ENCODE assay signal across 16 mouse cellular contexts in genomic region chr2:76437372-76437771, GRCm38 (mm10). TPM values are rescaled to one million over a fixed set of nuclear protein-coding genes. Genes with fewer than 3 reads are reported as not detected.
DNase-seq lines count a peak whose midpoint lies in the region; ATAC-seq lines count a peak whose summit lies in the region.
"Had no signal": no experiment of that assay in that cellular context is flagged by ENCODE, and none has a peak within 500 bp of the region (broad histone marks: within the 10 kb centered on the region; RNA-seq: fewer than 3 reads in every experiment).

No protein-coding gene starts in this region.

- no peaks in the 10 kb centered on the region for H3K9me3 ChIP-seq in forebrain, embryonic 13.5 days (replicated peaks)
- H3K9me3 ChIP-seq in forebrain, embryonic 12.5 days, result no peaks in the 10 kb centered on the region
- no peaks in the 10 kb centered on the region for H3K9me3 ChIP-seq in hindbrain, embryonic 15.5 days
- no peaks in the 10 kb centered on the region for H3K9me3 ChIP-seq in hindbrain, embryonic 12.5 days (replicated peaks)
- H3K9me3 ChIP-seq in midbrain, embryonic 14.5 days (ENCODE audit: control insufficient read depth, low read length), result no peaks in the 10 kb centered on the region
- H3K9me3 ChIP-seq in midbrain, embryonic 13.5 days, result no peaks in the 10 kb centered on the region
- H3K9me3 ChIP-seq in neural tube, embryonic 14.5 days (ENCODE audit: control insufficient read depth, low read length), result no peaks in the 10 kb centered on the region
- H3K9me3 ChIP-seq: stomach, embryonic 15.5 days had no signal

- no peak overlapping the region for H3K27ac ChIP-seq in forebrain, embryonic 13.5 days
- H3K27ac ChIP-seq in forebrain, embryonic 12.5 days, result no peak overlapping the region
- no peak overlapping the region for H3K27ac ChIP-seq in hindbrain, embryonic 15.5 days (replicated peaks)
- H3K27ac ChIP-seq in hindbrain, embryonic 12.5 days, result no peak overlapping the region
- H3K27ac ChIP-seq in midbrain, embryonic 14.5 days (replicated peaks; ENCODE audit: low read depth, low read length), result no peak overlapping the region
- no peak overlapping the region for H3K27ac ChIP-seq in midbrain, embryonic 13.5 days
- no peak overlapping the region for H3K27ac ChIP-seq in neural tube, embryonic 14.5 days (ENCODE audit: low read depth, low read length)
- H3K27ac ChIP-seq: layer of hippocampus, adult 2 months; left cerebral cortex, adult 2 months; stomach, embryonic 15.5 days had no signal

- peak; percentile 24; the same call in 1 of the 2 replicates for ATAC-seq in forebrain, embryonic 13.5 days
- no peak for ATAC-seq in forebrain, embryonic 12.5 days (ENCODE audit: low FRiP score)
- peak; percentile 36; the same call in 1 of the 2 replicates for ATAC-seq in hindbrain, embryonic 15.5 days (ENCODE audit: low FRiP score, low read depth)
- no peak for ATAC-seq in hindbrain, embryonic 12.5 days (ENCODE audit: low FRiP score)
- ATAC-seq in midbrain, embryonic 14.5 days (ENCODE audit: low FRiP score, low TSS enrichment), result no peak; the same call in 1 of the 2 replicates
- no peak for ATAC-seq in midbrain, embryonic 13.5 days
- peak; percentile 50; the same call in 1 of the 2 replicates for ATAC-seq in neural tube, embryonic 14.5 days (ENCODE audit: low read depth)

- H3K4me2 ChIP-seq in forebrain, embryonic 13.5 days, result no peak overlapping the region
- no peak overlapping the region for H3K4me2 ChIP-seq in forebrain, embryonic 12.5 days
- H3K4me2 ChIP-seq in hindbrain, embryonic 15.5 days, result no peak overlapping the region
- H3K4me2 ChIP-seq in hindbrain, embryonic 12.5 days (replicated peaks), result no peak overlapping the region
- no peak overlapping the region for H3K4me2 ChIP-seq in midbrain, embryonic 14.5 days (ENCODE audit: low read length)
- H3K4me2 ChIP-seq in midbrain, embryonic 13.5 days (replicated peaks), result no peak overlapping the region
- H3K4me2 ChIP-seq in neural tube, embryonic 14.5 days (ENCODE audit: low read depth, low read length), result no peak overlapping the region
- H3K4me2 ChIP-seq: heart, embryonic 11.5 days; stomach, embryonic 15.5 days had no signal

- no peaks in the 10 kb centered on the region for H3K27me3 ChIP-seq in forebrain, embryonic 13.5 days
- H3K27me3 ChIP-seq in forebrain, embryonic 12.5 days, result no peaks in the 10 kb centered on the region
- no peaks in the 10 kb centered on the region for H3K27me3 ChIP-seq in hindbrain, embryonic 15.5 days
- H3K27me3 ChIP-seq in hindbrain, embryonic 12.5 days, result no peaks in the 10 kb centered on the region
- H3K27me3 ChIP-seq in midbrain, embryonic 14.5 days (ENCODE audit: control insufficient read depth, insufficient read depth, low read length), result no peaks in the 10 kb centered on the region
- no peaks in the 10 kb centered on the region for H3K27me3 ChIP-seq in midbrain, embryonic 13.5 days
- no peaks in the 10 kb centered on the region for H3K27me3 ChIP-seq in neural tube, embryonic 14.5 days (ENCODE audit: control insufficient read depth, insufficient read depth, low read length)
- H3K27me3 ChIP-seq: stomach, embryonic 15.5 days had no signal

- H3K36me3 ChIP-seq in forebrain, embryonic 13.5 days (ENCODE audit: poor library complexity, severe bottlenecking), result no peaks in the 10 kb centered on the region
- H3K36me3 ChIP-seq in forebrain, embryonic 12.5 days (replicated peaks), result no peaks in the 10 kb centered on the region
- H3K36me3 ChIP-seq in hindbrain, embryonic 15.5 days, result no peaks in the 10 kb centered on the region
- no peaks in the 10 kb centered on the region for H3K36me3 ChIP-seq in hindbrain, embryonic 12.5 days
- H3K36me3 ChIP-seq in midbrain, embryonic 14.5 days (ENCODE audit: control insufficient read depth, insufficient read depth, low read length), result no peaks in the 10 kb centered on the region
- no peaks in the 10 kb centered on the region for H3K36me3 ChIP-seq in midbrain, embryonic 13.5 days
- H3K36me3 ChIP-seq in neural tube, embryonic 14.5 days (ENCODE audit: control insufficient read depth, insufficient read depth, low read length), result no peaks in the 10 kb centered on the region
- H3K36me3 ChIP-seq: stomach, embryonic 15.5 days had no signal

- no peak overlapping the region for H3K4me3 ChIP-seq in forebrain, embryonic 13.5 days
- no peak overlapping the region for H3K4me3 ChIP-seq in forebrain, embryonic 12.5 days (replicated peaks)
- no peak overlapping the region for H3K4me3 ChIP-seq in hindbrain, embryonic 15.5 days
- H3K4me3 ChIP-seq in hindbrain, embryonic 12.5 days, result no peak overlapping the region
- no peak overlapping the region for H3K4me3 ChIP-seq in midbrain, embryonic 14.5 days (replicated peaks; ENCODE audit: low read depth, low read length)
- no peak overlapping the region for H3K4me3 ChIP-seq in midbrain, embryonic 13.5 days (replicated peaks)
- H3K4me3 ChIP-seq in neural tube, embryonic 14.5 days (ENCODE audit: low read depth, low read length), result no peak overlapping the region
- H3K4me3 ChIP-seq: layer of hippocampus, adult 2 months; left cerebral cortex, adult 2 months; myocyte; stomach, embryonic 15.5 days had no signal

- WGBS in forebrain, embryonic 13.5 days, result 71% methylated on average over 2 of the region's 2 CpGs
- 73% methylated on average over 2 of the region's 2 CpGs for WGBS in forebrain, embryonic 12.5 days
- 49% methylated on average over 2 of the region's 2 CpGs for WGBS in hindbrain, embryonic 15.5 days
- 72% methylated on average over 2 of the region's 2 CpGs for WGBS in hindbrain, embryonic 12.5 days
- whole genome bisulfite sequencing in midbrain, embryonic 14.5 days, result 74% methylated on average over 2 of the region's 2 CpGs
- 84% methylated on average over 2 of the region's 2 CpGs for WGBS in midbrain, embryonic 13.5 days
- 48% methylated on average over 2 of the region's 2 CpGs for WGBS in neural tube, embryonic 14.5 days

- H3K9ac ChIP-seq in forebrain, embryonic 13.5 days, result no peak overlapping the region
- H3K9ac ChIP-seq in forebrain, embryonic 12.5 days, result no peak overlapping the region
- H3K9ac ChIP-seq in hindbrain, embryonic 15.5 days, result no peak overlapping the region
- no peak overlapping the region for H3K9ac ChIP-seq in hindbrain, embryonic 12.5 days
- no peak overlapping the region for H3K9ac ChIP-seq in midbrain, embryonic 14.5 days (replicated peaks; ENCODE audit: low read length)
- H3K9ac ChIP-seq in midbrain, embryonic 13.5 days (replicated peaks), result no peak overlapping the region
- no peak overlapping the region for H3K9ac ChIP-seq in neural tube, embryonic 14.5 days (replicated peaks; ENCODE audit: low read depth, low read length)
- H3K9ac ChIP-seq: stomach, embryonic 15.5 days had no signal

- DNase-seq in midbrain, embryonic 14.5 days, result peak; percentile 4
- DNase-seq in thymus, adult 18-20 months, result no peak
- DNase-seq: B cell, adult 2 months; lung, postnatal 14 days; thymus, postnatal 14 days had no signal

- peaks cover 14% of the 10 kb centered on the region for H3K4me1 ChIP-seq in forebrain, embryonic 13.5 days
- H3K4me1 ChIP-seq in forebrain, embryonic 12.5 days, result peaks cover 14% of the 10 kb centered on the region; the same call in 1 of the 2 replicates
- H3K4me1 ChIP-seq in hindbrain, embryonic 15.5 days (replicated peaks), result peaks cover 42% of the 10 kb centered on the region
- H3K4me1 ChIP-seq in hindbrain, embryonic 12.5 days, result peaks cover 12% of the 10 kb centered on the region; the same call in 1 of the 2 replicates
- peaks cover 20% of the 10 kb centered on the region for H3K4me1 ChIP-seq in midbrain, embryonic 14.5 days (ENCODE audit: control insufficient read depth, insufficient read depth, low read length)
- H3K4me1 ChIP-seq in midbrain, embryonic 13.5 days (replicated peaks), result peaks cover 36% of the 10 kb centered on the region
- peaks cover 23% of the 10 kb centered on the region for H3K4me1 ChIP-seq in neural tube, embryonic 14.5 days (ENCODE audit: control insufficient read depth, insufficient read depth, low read length)

RNA-seq across cellular contexts. Expression of gene Osbpl6, which starts 31.1 kb away (rescaled TPM):
- polyA plus RNA-seq in forebrain, embryonic 13.5 days (2015; fragmentation: Nextera tagmentation; extraction: Ambion mirVana), result 14.5 and 15.6 TPM in 2 replicates
- 14.3 and 17.0 TPM in 2 replicates for polyA plus RNA-seq in forebrain, embryonic 12.5 days (2016; fragmentation: Nextera tagmentation; extraction: Ambion mirVana)
- polyA plus RNA-seq in hindbrain, embryonic 15.5 days (2015; fragmentation: Nextera tagmentation; extraction: Ambion mirVana), result 27.2 and 28.0 TPM in 2 replicates
- polyA plus RNA-seq in hindbrain, embryonic 12.5 days (2016; fragmentation: Nextera tagmentation; extraction: Ambion mirVana), result 24.0 and 24.5 TPM in 2 replicates
- polyA plus RNA-seq in midbrain, embryonic 14.5 days (2014; fragmentation: Nextera tagmentation; extraction: Ambion mirVana), result 22.1 and 22.6 TPM in 2 replicates
- 17.7 and 19.9 TPM in 2 replicates for polyA plus RNA-seq in midbrain, embryonic 13.5 days (2015; fragmentation: Nextera tagmentation; extraction: Ambion mirVana)
- polyA plus RNA-seq in neural tube, embryonic 14.5 days (2014; fragmentation: Nextera tagmentation; extraction: Ambion mirVana), result 42.5 and 49.4 TPM in 2 replicates

Comparison
In these comparisons a context has a peak if more than half of its experiments do, and no peak if none do; other contexts are left out.
1. ATAC-seq: peak in forebrain, embryonic 13.5 days (single experiment), hindbrain, embryonic 15.5 days (single experiment) and neural tube, embryonic 14.5 days (single experiment); none in forebrain, embryonic 12.5 days (single experiment), hindbrain, embryonic 12.5 days (single experiment), midbrain, embryonic 14.5 days (single experiment) and midbrain, embryonic 13.5 days (single experiment).